Mouse (Mus musculus) cerebellum, adult 8-10 months (tissue): ENCODE measurements at regions not wholly inside any gene's neighbourhood (a gene's known extent, or its start where the extent isn't known, plus 50 kb on each side); places are given as distances from the start of the nearest gene placed in this dataset.
"Not testable (repeated sequence)": the region's sequence is repeated elsewhere in the genome, so short reads cannot be mapped to it uniquely, and the experiment has no call there.

ENCODE experiments used
- DNase-seq: peaks from one replicate; pipeline ENCODE4 v3.0.0; 2022

GRCm38 (mm10) chr17:63712937-63713336, 149.9 kb upstream of the Fer start:
- DNase-seq, result no peak

- DNase-seq, result no peak
Measured at GRCm38 (mm10) chr17:63715687-63716086, 147.2 kb upstream of the Fer start.

- peak; percentile 85 for DNase-seq
Measured at GRCm38 (mm10) chr17:63716161-63716560, 146.7 kb upstream of the Fer start.

- no peak for DNase-seq
Measured at GRCm38 (mm10) chr17:63717051-63717578, 145.7 kb upstream of the Fer start.

GRCm38 (mm10) chr17:63718972-63719715, 143.7 kb upstream of the Fer start:
- no peak for DNase-seq

- DNase-seq, result no peak
Measured at GRCm38 (mm10) chr17:63719771-63720170, 143.1 kb upstream of the Fer start.

GRCm38 (mm10) chr17:63720883-63721282, 142.0 kb upstream of the Fer start:
- no peak for DNase-seq

GRCm38 (mm10) chr17:63722434-63723004, 140.3 kb upstream of the Fer start:
- no peak for DNase-seq

- no peak for DNase-seq
Measured at GRCm38 (mm10) chr17:63738206-63738605, 124.7 kb upstream of the Fer start.

- DNase-seq, result no peak
Measured at GRCm38 (mm10) chr17:63739710-63740109, 123.2 kb upstream of the Fer start.

- DNase-seq, result not testable (repeated sequence)
Measured at GRCm38 (mm10) chr17:63749257-63749656, 113.6 kb upstream of the Fer start.

GRCm38 (mm10) chr17:63754399-63754798, 108.5 kb upstream of the Fer start:
- no peak for DNase-seq

GRCm38 (mm10) chr17:63757896-63758695, 104.8 kb upstream of the Fer start:
- no peak for DNase-seq

- no peak for DNase-seq
Measured at GRCm38 (mm10) chr17:63758817-63759404, 104.0 kb upstream of the Fer start.

GRCm38 (mm10) chr17:63761058-63761457, 101.8 kb upstream of the Fer start:
- no peak for DNase-seq

- DNase-seq, result no peak
Measured at GRCm38 (mm10) chr17:63771111-63771510, 91.8 kb upstream of the Fer start.

- DNase-seq, result no peak
Measured at GRCm38 (mm10) chr17:63784381-63785116, 78.3 kb upstream of the Fer start.

GRCm38 (mm10) chr17:63786444-63786843, 76.4 kb upstream of the Fer start:
- no peak for DNase-seq

- no peak for DNase-seq
Measured at GRCm38 (mm10) chr17:63794352-63794751, 68.5 kb upstream of the Fer start.

GRCm38 (mm10) chr17:63798381-63798780, 64.5 kb upstream of the Fer start:
- no peak for DNase-seq

- DNase-seq, result no peak
Measured at GRCm38 (mm10) chr17:63798961-63799531, 63.8 kb upstream of the Fer start.

GRCm38 (mm10) chr17:63801411-63801810, 61.5 kb upstream of the Fer start:
- no peak for DNase-seq
